In genomic region chr5:129416425-129416824, GRCm38 (mm10) we compare ENCODE assay signal across 9 mouse cellular contexts.
DNase-seq lines count a peak whose midpoint lies in the region; ATAC-seq and TF ChIP-seq lines count a peak whose summit lies in the region.
"Had no signal": no experiment of that assay in that cellular context is flagged by ENCODE, and none has a peak within 500 bp of the region (broad histone marks: within the 10 kb centered on the region; RNA-seq: fewer than 3 reads in every experiment).

No protein-coding gene starts in this region.

- TF ChIP-seq CTCF in heart, adult 2 months (IDR thresholded peaks at IDR 0.05): peak; percentile 37
- TF ChIP-seq CTCF in lung, postnatal 0 days (IDR thresholded peaks at IDR 0.05): 0 out of 2 replicates have a peak, but pooled peaks have one; percentile 30

- intact Hi-C loops in heart, adult 2 months (cut with DNase I): loop anchor here (5.0 kb wide), 1 partner anchor 81 kb away; no protein-coding TSS in a partner anchor

- WGBS in heart, adult 2 months: 26% methylated on average over 3 of the region's 3 CpGs
- 21% methylated on average over 3 of the region's 3 CpGs for WGBS in heart, embryonic 12.5 days
- WGBS in lung, postnatal 0 days: 4% methylated on average over 3 of the region's 3 CpGs
- WGBS in embryonic facial prominence, embryonic 10.5 days: 22% methylated on average over 3 of the region's 3 CpGs
- 20% methylated on average over 3 of the region's 3 CpGs for WGBS in stomach, embryonic 15.5 days
- WGBS in forebrain, embryonic 13.5 days: 24% methylated on average over 3 of the region's 3 CpGs

- no peak for DNase-seq in heart, adult 2 months
- peak; percentile 54 for DNase-seq in lung, postnatal 0 days (ENCODE audit: low spot score)
- DNase-seq in lung, postnatal 14 days: no peak
- peak; percentile 28 for DNase-seq in embryonic facial prominence, embryonic 10.5 days (ENCODE audit: low spot score)

- no peak overlapping the region for H3K9ac ChIP-seq in heart, adult 2 months (ENCODE audit: low read depth, low read length)
- no peak overlapping the region for H3K9ac ChIP-seq in heart, embryonic 12.5 days
- no peak overlapping the region for H3K9ac ChIP-seq in lung, postnatal 0 days (replicated peaks; ENCODE audit: low read depth)
- no peak overlapping the region for H3K9ac ChIP-seq in stomach, embryonic 15.5 days
- H3K9ac ChIP-seq in forebrain, embryonic 13.5 days: no peak overlapping the region

- no peaks in the 10 kb centered on the region for H3K4me1 ChIP-seq in heart, adult 2 months (ENCODE audit: control insufficient read depth, insufficient read depth, low read length)
- peaks cover 16% of the 10 kb centered on the region for H3K4me1 ChIP-seq in heart, embryonic 12.5 days (replicated peaks)
- 0 out of 2 replicates have a peak, but pooled peaks cover 3% of the 10 kb centered on the region for H3K4me1 ChIP-seq in lung, postnatal 0 days (ENCODE audit: insufficient read depth, low read depth, low read length)
- peaks cover 20% of the 10 kb centered on the region for H3K4me1 ChIP-seq in embryonic facial prominence, embryonic 10.5 days
- no peaks in the 10 kb centered on the region for H3K4me1 ChIP-seq in stomach, embryonic 15.5 days
- no peaks in the 10 kb centered on the region for H3K4me1 ChIP-seq in forebrain, embryonic 13.5 days

- no peaks in the 10 kb centered on the region for H3K36me3 ChIP-seq in heart, adult 2 months (ENCODE audit: control insufficient read depth, insufficient read depth, low read length)
- no peaks in the 10 kb centered on the region for H3K36me3 ChIP-seq in heart, embryonic 12.5 days
- H3K36me3 ChIP-seq in lung, postnatal 0 days (ENCODE audit: insufficient read depth, low read length): no peaks in the 10 kb centered on the region
- no peaks in the 10 kb centered on the region for H3K36me3 ChIP-seq in embryonic facial prominence, embryonic 10.5 days (replicated peaks)
- H3K36me3 ChIP-seq in stomach, embryonic 15.5 days: no peaks in the 10 kb centered on the region
- no peaks in the 10 kb centered on the region for H3K36me3 ChIP-seq in forebrain, embryonic 13.5 days (ENCODE audit: poor library complexity, severe bottlenecking)

- no peaks in the 10 kb centered on the region for H3K27me3 ChIP-seq in heart, adult 2 months (ENCODE audit: control insufficient read depth, insufficient read depth, low read length)
- H3K27me3 ChIP-seq in heart, embryonic 12.5 days (replicated peaks): no peaks in the 10 kb centered on the region
- no peaks in the 10 kb centered on the region for H3K27me3 ChIP-seq in lung, postnatal 0 days (replicated peaks; ENCODE audit: insufficient read depth, low read length)
- no peaks in the 10 kb centered on the region for H3K27me3 ChIP-seq in embryonic facial prominence, embryonic 10.5 days (replicated peaks; ENCODE audit: low read depth, poor library complexity, severe bottlenecking)
- no peaks in the 10 kb centered on the region for H3K27me3 ChIP-seq in stomach, embryonic 15.5 days (replicated peaks)
- no peaks in the 10 kb centered on the region for H3K27me3 ChIP-seq in forebrain, embryonic 13.5 days

- H3K79me2 ChIP-seq in heart, adult 2 months (replicated peaks; ENCODE audit: control insufficient read depth, insufficient read depth, low read length): no peaks in the 10 kb centered on the region

- H3K4me2 ChIP-seq in heart, embryonic 12.5 days: no peak overlapping the region
- no peak overlapping the region for H3K4me2 ChIP-seq in lung, postnatal 0 days (replicated peaks; ENCODE audit: low read depth, low read length)
- H3K4me2 ChIP-seq in stomach, embryonic 15.5 days: no peak overlapping the region
- no peak overlapping the region for H3K4me2 ChIP-seq in forebrain, embryonic 13.5 days

- TF ChIP-seq POLR2A in heart, adult 2 months (IDR thresholded peaks at IDR 0.05; ENCODE audit: insufficient read depth, low read depth, low read length): no peak

- H3K27ac ChIP-seq in heart, adult 2 months: no peak overlapping the region
- H3K27ac ChIP-seq in heart, embryonic 12.5 days (ENCODE audit: poor library complexity, severe bottlenecking): no peak overlapping the region
- no peak overlapping the region for H3K27ac ChIP-seq in lung, postnatal 0 days (ENCODE audit: low read length)
- no peak overlapping the region for H3K27ac ChIP-seq in embryonic facial prominence, embryonic 10.5 days (replicated peaks)
- peak overlapping the region; percentile 69 for H3K27ac ChIP-seq in stomach, embryonic 15.5 days
- no peak overlapping the region for H3K27ac ChIP-seq in forebrain, embryonic 13.5 days

- 0 out of 2 replicates have a peak, but pooled peaks cover 5% of the 10 kb centered on the region for H3K9me3 ChIP-seq in heart, embryonic 12.5 days (replicated peaks)
- no peaks in the 10 kb centered on the region for H3K9me3 ChIP-seq in lung, postnatal 0 days (ENCODE audit: low read length)
- no peaks in the 10 kb centered on the region for H3K9me3 ChIP-seq in embryonic facial prominence, embryonic 10.5 days
- no peaks in the 10 kb centered on the region for H3K9me3 ChIP-seq in stomach, embryonic 15.5 days
- 0 out of 2 replicates have a peak, but pooled peaks cover 3% of the 10 kb centered on the region for H3K9me3 ChIP-seq in forebrain, embryonic 13.5 days (replicated peaks)

- no peak for TF ChIP-seq EP300 in heart, adult 2 months (IDR thresholded peaks at IDR 0.05; ENCODE audit: insufficient read depth, low read depth, low read length)
- TF ChIP-seq EP300 in lung, postnatal 0 days (IDR thresholded peaks at IDR 0.05): no peak

- no peak overlapping the region for H3K4me3 ChIP-seq in heart, adult 2 months
- no peak overlapping the region for H3K4me3 ChIP-seq in heart, embryonic 12.5 days
- H3K4me3 ChIP-seq in lung, postnatal 0 days (ENCODE audit: low read depth, low read length): no peak overlapping the region
- H3K4me3 ChIP-seq in embryonic facial prominence, embryonic 10.5 days: no peak overlapping the region
- H3K4me3 ChIP-seq in stomach, embryonic 15.5 days (replicated peaks): no peak overlapping the region
- H3K4me3 ChIP-seq in forebrain, embryonic 13.5 days: no peak overlapping the region

- ATAC-seq in heart, embryonic 12.5 days (ENCODE audit: insufficient number of reproducible peaks, low FRiP score): no peak
- ATAC-seq in lung, postnatal 0 days: no peak
- no peak for ATAC-seq in stomach, embryonic 15.5 days (ENCODE audit: insufficient read depth, low FRiP score, low read depth)
- no peak for ATAC-seq in forebrain, embryonic 13.5 days
- no peak for ATAC-seq in CD4-positive, CD25-positive, alpha-beta regulatory T cell, adult 4 months
- ATAC-seq: midbrain, embryonic 16.5 days had no signal

Comparison
In these comparisons a context has a peak if more than half of its experiments do, and no peak if none do; other contexts are left out.
1. DNase-seq: peak in lung, postnatal 0 days (single experiment) and embryonic facial prominence, embryonic 10.5 days (single experiment); none in heart, adult 2 months (0 of 2) and lung, postnatal 14 days (single experiment).